Mouse (Mus musculus): Measurements from ENCODE around the gene Rpl3l. TPM values are rescaled to one million over a fixed set of nuclear protein-coding genes. Genes with fewer than 3 reads are reported as not detected.
"Not testable (repeated sequence)": the region's sequence is repeated elsewhere in the genome, so short reads cannot be mapped to it uniquely, and the experiment has no call there.

Rpl3l gene
- polyA plus RNA-seq, 1 experiment from 2014 or later: 0.10 TPM

DNA sequence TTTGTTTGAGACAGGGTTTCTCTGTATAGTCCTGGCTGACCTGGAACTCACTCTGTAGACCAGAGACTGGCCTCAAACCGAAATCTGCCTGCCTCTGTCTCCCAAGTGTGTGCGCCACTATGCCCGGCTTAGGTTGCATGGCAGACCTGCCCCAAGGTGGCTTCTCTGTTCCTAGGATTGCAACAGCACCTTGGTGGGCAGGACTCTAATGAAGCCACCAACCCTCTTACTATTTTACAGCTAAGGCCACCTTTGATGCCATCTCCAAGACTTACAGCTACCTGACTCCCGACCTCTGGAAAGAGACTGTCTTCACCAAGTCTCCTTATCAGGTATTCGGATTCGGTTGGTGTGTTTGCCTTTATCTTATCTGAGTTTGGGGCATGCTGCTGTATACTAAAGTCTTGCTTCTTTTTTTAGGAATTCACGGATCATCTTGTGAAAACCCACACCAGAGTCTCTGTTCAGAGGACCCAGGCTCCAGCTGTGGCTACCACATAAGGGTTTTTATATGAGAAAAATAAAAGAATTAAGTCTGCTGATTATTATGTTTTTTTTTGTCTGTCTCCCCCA is 6.2 kb upstream of the Rpl3l start:
- H3K9me3 ChIP-seq (replicated peaks); ATAC-seq (ENCODE audit: low FRiP score); H3K27ac ChIP-seq (replicated peaks); H3K27me3 ChIP-seq (replicated peaks): not testable (repeated sequence)
- peak overlapping the region; percentile 4; the same call in 1 of the 2 replicates for H3K9ac ChIP-seq (replicated peaks)
- H3K4me2 ChIP-seq: peak overlapping the region; percentile 91
- H3K4me1 ChIP-seq: peaks cover 38% of the 10 kb centered on the region
- H3K4me3 ChIP-seq (replicated peaks): peak overlapping the region; percentile 82
- WGBS: 68% methylated on average over 7 of the region's 7 CpGs
- peaks cover 20% of the 10 kb centered on the region for H3K36me3 ChIP-seq

DNA sequence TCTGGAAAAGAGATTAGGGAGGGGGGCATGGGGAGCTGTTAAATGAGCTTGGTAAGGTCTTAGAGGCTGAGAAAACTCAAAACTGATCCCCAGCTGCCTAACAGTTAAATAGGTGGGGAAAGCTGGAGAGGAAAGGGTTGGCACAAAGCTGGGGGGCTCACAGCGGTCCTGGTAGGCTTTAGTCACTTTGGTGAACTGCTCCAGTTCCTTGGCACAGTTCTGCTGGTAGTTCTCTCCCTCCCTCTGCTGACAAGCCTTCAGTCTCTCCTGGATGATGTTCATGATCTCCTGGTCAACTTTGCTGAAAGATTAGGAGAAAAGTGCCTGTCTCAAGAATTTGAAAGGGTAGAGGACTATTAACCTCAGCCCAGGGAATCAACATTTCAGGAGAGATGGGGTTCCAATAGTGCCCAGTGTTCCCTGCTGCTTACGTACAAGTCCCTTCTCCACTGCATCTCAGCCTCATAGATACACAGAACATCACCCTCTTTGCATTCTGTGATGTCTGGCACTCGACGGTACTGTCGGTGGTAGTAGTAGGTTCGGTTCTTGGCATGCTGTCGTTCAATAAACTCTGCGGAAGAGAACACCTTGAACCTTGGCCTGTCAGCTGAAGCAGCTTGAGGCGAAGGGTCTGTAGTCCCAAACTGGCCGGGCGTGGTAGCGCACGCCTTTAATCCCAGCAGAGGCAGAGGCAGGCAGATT is 5.2 kb upstream of the Rpl3l start:
- Histone ChIP-seq H3K27me3 (replicated peaks) (no peaks in the 10 kb centered on the region), H3K4me1 (peaks cover 38% of the 10 kb centered on the region), H3K27ac (replicated peaks) (no peak overlapping the region), H3K4me2 (peak overlapping the region; percentile 91), H3K9ac (replicated peaks) (no peak overlapping the region), H3K9me3 (replicated peaks) (no peaks in the 10 kb centered on the region), H3K36me3 (peaks cover 15% of the 10 kb centered on the region), H3K4me3 (replicated peaks) (peak overlapping the region; percentile 84; the same call in 1 of the 2 replicates)
- ATAC-seq (ENCODE audit: low FRiP score): no peak
- WGBS: 31% methylated on average over 13 of the region's 13 CpGs

DNA sequence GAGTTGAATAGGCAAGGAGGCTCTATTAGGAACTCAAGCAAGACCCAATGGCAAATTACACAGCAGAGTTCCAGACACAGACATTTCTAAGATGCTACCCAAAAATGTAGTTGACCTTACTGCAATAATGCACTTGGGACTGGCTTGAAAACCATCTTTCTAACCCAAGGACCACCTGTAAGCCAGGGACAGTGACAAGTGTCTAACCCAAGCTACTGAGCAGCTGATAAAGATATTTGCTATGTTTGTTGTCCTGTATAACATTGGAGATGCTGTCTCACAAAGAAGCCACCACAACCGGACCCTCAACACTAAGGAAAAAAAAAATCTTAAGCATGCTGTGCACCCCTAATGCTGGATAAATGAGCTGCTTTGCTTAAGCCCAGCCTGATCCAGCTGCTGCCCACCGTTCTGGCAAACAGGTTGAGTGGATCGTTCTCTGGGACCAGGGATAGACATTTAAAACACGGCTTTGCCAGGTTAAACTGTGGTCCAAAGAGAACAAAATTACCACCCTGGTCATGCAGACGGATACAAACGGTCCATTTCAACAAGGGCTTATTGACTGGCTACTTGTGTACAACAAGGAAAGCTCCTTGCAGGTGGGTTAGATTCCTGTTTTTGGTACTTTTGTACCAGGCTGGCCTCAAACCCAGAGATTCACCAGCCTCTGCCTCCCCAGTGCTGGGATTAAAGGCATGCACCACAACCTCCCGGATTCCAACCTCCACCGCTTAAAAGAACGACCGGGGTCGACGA is 4.3 kb upstream of the Rpl3l start:
- peaks cover 15% of the 10 kb centered on the region for H3K36me3 ChIP-seq
- H3K4me2 ChIP-seq: peak overlapping the region; percentile 91
- no peaks in the 10 kb centered on the region for H3K27me3 ChIP-seq (replicated peaks)
- H3K9ac ChIP-seq (replicated peaks): peak overlapping the region; percentile 98
- peak overlapping the region; percentile 90 for H3K27ac ChIP-seq (replicated peaks)
- WGBS: 4% methylated on average over 12 of the region's 12 CpGs
- no peak for ATAC-seq (ENCODE audit: low FRiP score)
- peaks cover 38% of the 10 kb centered on the region for H3K4me1 ChIP-seq
- H3K4me3 ChIP-seq (replicated peaks): peak overlapping the region; percentile 84
- no peaks in the 10 kb centered on the region for H3K9me3 ChIP-seq (replicated peaks)

DNA sequence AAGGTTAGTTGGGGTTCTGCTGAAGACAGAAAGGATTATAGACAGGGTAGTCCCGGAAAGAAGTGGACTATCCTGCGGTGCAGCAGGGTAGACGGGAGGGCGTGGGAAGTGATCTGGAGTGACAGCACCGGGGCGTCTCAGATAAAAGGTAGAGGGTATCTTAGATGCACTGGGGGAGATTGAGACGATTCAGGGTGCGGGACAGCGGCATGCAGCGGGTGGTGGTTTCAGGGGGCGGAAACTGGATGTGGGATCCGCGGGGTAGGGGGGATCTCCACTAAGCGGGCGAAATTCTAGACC is 3.8 kb upstream of the Rpl3l start:
- Histone ChIP-seq H3K4me1 (peaks cover 35% of the 10 kb centered on the region), H3K9me3 (replicated peaks) (no peaks in the 10 kb centered on the region), H3K9ac (replicated peaks) (peak overlapping the region; percentile 98), H3K36me3 (peaks cover 15% of the 10 kb centered on the region), H3K27ac (replicated peaks) (peak overlapping the region; percentile 90), H3K4me3 (replicated peaks) (peak overlapping the region; percentile 84), H3K27me3 (replicated peaks) (no peaks in the 10 kb centered on the region), H3K4me2 (peak overlapping the region; percentile 91)
- ATAC-seq (ENCODE audit: low FRiP score): 0 out of 2 replicates have a peak, but pooled peaks have one; percentile 4
- under 1% methylated on average over 15 of the region's 15 CpGs for WGBS

GRCm38 (mm10) chr17:24724184-24724583 is 3.4 kb upstream of the Rpl3l start, which contains the start of gene Ndufb10:
TSS of gene Ndufb10 (minus strand) at chr17:24724478.
- peak within 1 kb of the TSS; percentile 91 for H3K4me2 ChIP-seq
- peak within 1 kb of the TSS; percentile 98 for H3K9ac ChIP-seq (replicated peaks)
- H3K4me1 ChIP-seq: peaks cover 31% of the 10 kb centered on the region
- no peaks in the 10 kb centered on the region for H3K9me3 ChIP-seq (replicated peaks)
- no peaks in the 10 kb centered on the region for H3K27me3 ChIP-seq (replicated peaks)
- H3K27ac ChIP-seq (replicated peaks): peak within 1 kb of the TSS; percentile 90
- peaks cover 15% of the 10 kb centered on the region for H3K36me3 ChIP-seq
- under 1% methylated on average over 30 of the region's 30 CpGs for WGBS
- peak within 1 kb of the TSS; percentile 84 for H3K4me3 ChIP-seq (replicated peaks)
- ATAC-seq (ENCODE audit: low FRiP score): peak; percentile 67

DNA sequence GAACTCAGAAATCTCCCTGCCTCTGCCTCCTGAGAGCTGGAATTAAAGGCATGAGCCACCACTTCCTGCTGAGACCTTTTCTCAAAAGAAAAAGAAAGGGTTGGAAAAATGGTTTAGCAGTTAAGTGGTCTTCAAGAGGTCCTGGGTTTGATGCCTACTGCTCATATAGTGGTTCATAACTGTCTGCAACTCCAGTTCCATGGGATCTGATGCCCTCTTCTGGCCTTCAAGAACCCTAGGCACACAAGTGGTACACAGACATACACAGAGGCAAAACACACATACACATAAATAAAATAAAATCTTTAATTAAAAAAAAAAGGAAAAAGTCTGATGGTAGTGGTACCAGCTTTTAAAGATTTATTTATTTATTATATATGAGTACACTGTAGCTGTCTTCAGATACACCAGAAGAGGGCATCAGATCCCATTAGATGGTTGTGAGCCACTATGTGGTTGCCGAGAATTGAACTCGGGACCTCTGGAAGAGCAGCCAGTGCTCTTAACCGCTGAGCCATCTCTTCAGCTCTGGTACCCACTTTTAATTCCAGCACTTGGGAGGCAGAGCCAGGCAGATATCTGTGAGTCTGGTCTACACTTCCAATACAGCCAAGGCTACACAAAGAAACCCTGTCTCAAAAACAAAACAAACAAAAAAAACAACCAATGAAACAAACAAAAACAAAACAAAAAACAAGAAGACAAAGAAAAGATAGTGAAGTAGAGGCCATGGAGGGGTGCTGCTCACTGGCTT is 1.8 kb upstream of the Rpl3l start:
- WGBS: 68% methylated on average over 3 of the region's 3 CpGs
- Histone ChIP-seq H3K27me3 (replicated peaks) (no peaks in the 10 kb centered on the region), H3K27ac (replicated peaks) (no peak overlapping the region), H3K4me1 (peaks cover 31% of the 10 kb centered on the region), H3K36me3 (peaks cover 15% of the 10 kb centered on the region), H3K9ac (replicated peaks) (no peak overlapping the region), H3K4me3 (replicated peaks) (no peak overlapping the region), H3K9me3 (replicated peaks) (no peaks in the 10 kb centered on the region), H3K4me2 (no peak overlapping the region)
- no peak for ATAC-seq (ENCODE audit: low FRiP score)

DNA sequence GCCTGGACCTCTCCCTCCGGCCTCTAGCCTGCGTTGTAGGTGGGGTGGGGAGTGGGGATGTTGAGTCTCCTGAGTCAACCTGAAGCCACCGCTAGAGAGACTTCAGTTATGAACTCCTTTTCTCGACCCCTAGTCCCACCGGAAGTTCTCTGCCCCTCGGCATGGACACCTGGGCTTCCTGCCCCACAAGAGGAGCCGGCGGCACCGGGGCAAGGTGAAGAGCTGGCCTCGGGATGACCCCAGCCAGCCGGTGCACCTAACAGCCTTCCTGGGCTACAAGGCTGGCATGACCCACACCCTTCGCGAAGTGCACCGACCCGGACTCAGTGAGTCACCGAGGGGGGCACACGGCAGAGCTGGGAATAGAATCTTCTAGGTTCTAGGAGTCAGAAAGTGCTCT is 564 bp downstream of the Rpl3l start:
- Histone ChIP-seq H3K4me1 (peaks cover 9% of the 10 kb centered on the region), H3K4me3 (replicated peaks) (no peak overlapping the region), H3K36me3 (no peaks in the 10 kb centered on the region), H3K9me3 (replicated peaks) (no peaks in the 10 kb centered on the region), H3K27ac (replicated peaks) (no peak overlapping the region), H3K4me2 (no peak overlapping the region), H3K27me3 (replicated peaks) (0 out of 2 replicates have a peak, but pooled peaks cover 4% of the 10 kb centered on the region), H3K9ac (replicated peaks) (no peak overlapping the region)
- no peak for ATAC-seq (ENCODE audit: low FRiP score)
- 76% methylated on average over 17 of the region's 17 CpGs for WGBS

- no peak overlapping the region for H3K4me3 ChIP-seq (replicated peaks)
- WGBS: 79% methylated on average over 6 of the region's 6 CpGs
- no peak overlapping the region for H3K4me2 ChIP-seq
- no peak overlapping the region for H3K9ac ChIP-seq (replicated peaks)
- no peak for ATAC-seq (ENCODE audit: low FRiP score)
- H3K27ac ChIP-seq (replicated peaks): no peak overlapping the region
- no peaks in the 10 kb centered on the region for H3K36me3 ChIP-seq
- H3K9me3 ChIP-seq (replicated peaks): no peaks in the 10 kb centered on the region
- H3K4me1 ChIP-seq: peaks cover 4% of the 10 kb centered on the region; the same call in 1 of the 2 replicates
- 0 out of 2 replicates have a peak, but pooled peaks cover 4% of the 10 kb centered on the region for H3K27me3 ChIP-seq (replicated peaks)
Measured at GRCm38 (mm10) chr17:24729067-24729466, 1.4 kb downstream of the Rpl3l start.

GRCm38 (mm10) chr17:24730787-24731186 is 3.2 kb downstream of the Rpl3l start:
- WGBS: 82% methylated on average over 14 of the region's 14 CpGs
- Histone ChIP-seq H3K9ac (replicated peaks) (no peak overlapping the region), H3K27ac (replicated peaks) (no peak overlapping the region), H3K4me2 (no peak overlapping the region), H3K9me3 (replicated peaks) (no peaks in the 10 kb centered on the region), H3K36me3 (no peaks in the 10 kb centered on the region), H3K4me1 (peaks cover 1% of the 10 kb centered on the region; the same call in 1 of the 2 replicates), H3K4me3 (replicated peaks) (no peak overlapping the region), H3K27me3 (replicated peaks) (0 out of 2 replicates have a peak, but pooled peaks cover 4% of the 10 kb centered on the region)
- ATAC-seq (ENCODE audit: low FRiP score): no peak

GRCm38 (mm10) chr17:24732233-24732935 is 4.8 kb downstream of the Rpl3l start:
- no peak for ATAC-seq (ENCODE audit: low FRiP score)
- Histone ChIP-seq H3K9ac (replicated peaks) (no peak overlapping the region; the same call in 1 of the 2 replicates), H3K4me3 (replicated peaks) (no peak overlapping the region), H3K4me1 (peaks cover 12% of the 10 kb centered on the region), H3K27ac (replicated peaks) (no peak overlapping the region), H3K4me2 (no peak overlapping the region), H3K36me3 (no peaks in the 10 kb centered on the region), H3K9me3 (replicated peaks) (no peaks in the 10 kb centered on the region), H3K27me3 (replicated peaks) (0 out of 2 replicates have a peak, but pooled peaks cover 4% of the 10 kb centered on the region)
- 77% methylated on average over 12 of the region's 12 CpGs for WGBS

Data from neural tube, embryonic 15.5 days (tissue).